Mouse (Mus musculus) frontal cortex, postnatal 36 days (tissue): Measurements from ENCODE around the gene H2-M3.
"Not testable (repeated sequence)": the region's sequence is repeated elsewhere in the genome, so short reads cannot be mapped to it uniquely, and the experiment has no call there.

Source experiments
- DNase-seq, 2 experiments: peaks; one replicate each; pipeline ENCODE4 v3.0.0; 2022; ENCODE audit warnings: low spot score in 2 of 2

H2-M3 gene

DNA sequence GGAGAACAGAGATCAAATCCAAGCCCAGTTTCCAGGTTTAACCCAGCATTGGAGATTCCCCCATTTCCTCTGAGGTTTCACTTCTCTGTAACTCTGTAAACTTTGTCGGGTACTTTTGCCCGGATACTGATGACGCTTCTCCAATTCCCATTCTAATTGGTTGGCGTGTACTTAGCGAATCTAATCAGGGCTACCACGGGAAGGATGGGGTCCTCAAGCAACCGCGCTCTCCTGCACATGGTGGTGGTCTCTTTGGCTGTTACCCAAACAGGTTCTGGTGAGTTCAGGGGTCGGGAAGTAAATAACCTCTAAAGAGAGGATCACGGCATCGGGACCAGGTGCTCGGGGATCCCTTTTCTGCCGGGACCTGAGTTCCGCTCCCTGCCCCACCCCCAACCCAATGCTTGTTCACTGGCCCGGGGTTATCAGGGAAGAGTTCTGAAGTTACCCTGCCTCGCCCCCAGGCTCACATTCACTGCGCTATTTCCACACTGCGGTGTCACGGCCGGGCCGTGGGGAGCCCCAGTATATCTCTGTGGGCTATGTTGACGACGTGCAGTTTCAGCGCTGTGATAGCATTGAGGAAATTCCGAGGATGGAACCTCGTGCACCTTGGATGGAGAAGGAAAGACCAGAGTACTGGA, at the start of gene H2-M3:
H2-M3 (plus strand) TSS at position 163 of the 644 bp plus-strand sequence.
- DNase-seq: peak; percentile 90 to 96

DNA sequence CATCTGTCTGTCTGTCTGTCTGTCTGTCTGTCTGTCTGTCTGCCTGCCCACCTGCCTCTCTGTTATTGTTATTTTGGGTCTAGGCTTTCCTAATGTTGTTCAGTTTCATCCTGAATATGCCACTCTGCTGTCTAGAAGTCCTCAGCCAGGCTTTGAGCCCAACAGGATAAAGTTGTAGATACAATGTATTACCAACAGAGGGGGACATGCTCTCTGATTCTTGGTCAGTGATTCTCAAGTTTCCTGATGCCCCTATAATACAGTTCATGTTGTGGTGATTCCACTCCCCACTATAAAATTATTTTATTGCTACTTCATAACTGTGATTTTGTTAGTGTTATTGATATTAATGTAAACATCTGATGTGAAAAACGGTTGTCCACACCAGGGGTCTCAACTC, 48.1 kb upstream of the H2-M3 start:
- DNase-seq: no peak

DNA sequence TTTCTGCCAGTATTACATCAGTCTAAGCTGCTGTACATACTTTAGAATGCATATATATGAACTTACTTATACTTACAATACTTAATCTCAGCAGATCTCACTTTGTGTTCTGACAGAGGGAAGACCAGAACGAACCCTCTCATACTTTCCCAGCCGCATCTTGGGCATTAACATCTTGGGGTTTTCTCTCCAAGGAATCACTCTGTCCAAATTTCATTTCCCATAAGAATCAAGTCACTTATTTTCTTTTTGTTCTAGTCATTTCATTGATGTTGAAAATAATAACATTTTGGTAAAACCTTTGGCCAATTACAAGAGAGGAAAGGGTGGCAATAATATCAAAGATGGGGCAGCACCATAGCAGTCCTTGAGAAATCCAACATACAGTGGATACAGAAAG, 32.8 kb upstream of the H2-M3 start, which contains the start of gene Olfr97:
Olfr97 (minus strand) TSS at position 101 of the 400 bp plus-strand sequence.
- not testable (repeated sequence) for DNase-seq

DNA sequence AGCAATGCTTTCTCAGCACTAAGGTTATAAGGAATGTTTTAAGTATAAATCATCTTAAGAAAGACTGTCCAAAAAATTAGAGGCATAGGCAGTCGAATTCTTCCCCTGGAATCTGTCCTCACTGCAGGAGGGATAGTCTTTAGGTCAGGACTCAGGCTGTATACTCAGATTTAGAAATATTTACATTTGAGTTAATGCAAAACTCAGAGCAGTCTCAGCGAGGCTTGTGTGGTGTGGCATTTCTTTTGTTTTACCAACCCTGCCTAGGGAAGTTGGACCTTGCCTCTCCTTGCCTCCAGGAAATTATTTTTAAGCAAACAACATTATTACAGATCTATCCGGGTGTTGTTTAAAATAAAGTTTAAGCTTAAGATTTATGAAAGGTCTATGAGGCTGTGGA, 27.8 kb upstream of the H2-M3 start:
- DNase-seq: no peak

DNA sequence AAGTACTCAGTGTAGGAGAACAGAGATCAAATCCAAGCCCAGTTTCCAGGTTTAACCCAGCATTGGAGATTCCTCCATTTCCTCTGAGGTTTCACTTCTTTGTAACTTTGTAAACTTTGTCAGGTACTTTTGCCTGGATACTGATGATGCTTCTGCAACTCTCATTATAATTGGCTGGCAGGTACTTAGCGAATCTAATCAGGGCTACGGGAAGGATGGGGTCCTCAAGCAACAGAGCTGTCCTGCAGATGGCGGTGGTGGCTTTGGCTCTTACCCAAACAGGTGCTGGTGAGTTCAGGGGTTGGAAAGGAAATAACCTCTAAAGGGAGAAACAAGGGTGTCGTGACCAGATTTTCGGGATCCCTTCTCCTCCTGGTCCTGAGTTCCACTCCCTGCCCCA, 23.3 kb upstream of the H2-M3 start:
- DNase-seq: peak; percentile 9 to 40

DNA sequence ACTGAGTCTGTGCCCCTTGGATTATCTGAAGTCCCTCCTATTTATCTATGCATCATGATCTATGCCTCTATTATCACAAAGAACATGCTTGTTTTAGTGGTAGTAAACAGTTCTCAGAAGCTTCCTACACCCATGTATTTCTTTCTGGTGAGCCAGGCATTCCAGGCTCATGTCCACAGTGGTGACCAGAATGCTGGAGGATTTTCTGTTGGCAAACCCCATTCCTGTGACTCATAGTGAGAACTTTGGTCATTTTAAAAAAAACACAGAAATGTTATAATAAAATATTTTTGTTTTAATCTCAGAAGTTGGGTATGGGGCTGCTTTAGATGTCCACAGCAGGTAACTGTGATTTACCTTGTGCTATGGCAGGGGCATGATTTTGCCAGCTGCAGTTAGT, 20.6 kb upstream of the H2-M3 start:
- DNase-seq: no peak

DNA sequence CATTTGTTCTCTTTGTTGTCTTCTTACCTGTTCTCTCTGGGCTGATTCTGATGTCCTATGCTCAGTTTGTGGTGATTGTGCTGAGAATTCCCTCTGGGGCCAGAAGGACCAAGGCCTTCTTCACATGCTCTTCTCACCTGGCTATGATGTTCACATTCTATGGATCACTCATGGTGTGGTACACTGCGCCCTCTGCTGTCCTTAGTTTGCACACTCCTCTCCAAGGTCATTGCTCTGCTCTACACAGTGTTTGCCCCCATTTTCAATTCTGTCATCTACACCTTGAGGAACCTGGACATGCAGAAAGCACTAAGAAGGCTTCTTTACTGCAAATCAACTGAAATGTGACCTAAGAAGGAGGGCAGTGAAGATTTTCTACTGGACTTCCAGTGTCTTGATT, 19.5 kb upstream of the H2-M3 start:
- peak in 1 of 2 experiments; percentile 9 for DNase-seq

DNA sequence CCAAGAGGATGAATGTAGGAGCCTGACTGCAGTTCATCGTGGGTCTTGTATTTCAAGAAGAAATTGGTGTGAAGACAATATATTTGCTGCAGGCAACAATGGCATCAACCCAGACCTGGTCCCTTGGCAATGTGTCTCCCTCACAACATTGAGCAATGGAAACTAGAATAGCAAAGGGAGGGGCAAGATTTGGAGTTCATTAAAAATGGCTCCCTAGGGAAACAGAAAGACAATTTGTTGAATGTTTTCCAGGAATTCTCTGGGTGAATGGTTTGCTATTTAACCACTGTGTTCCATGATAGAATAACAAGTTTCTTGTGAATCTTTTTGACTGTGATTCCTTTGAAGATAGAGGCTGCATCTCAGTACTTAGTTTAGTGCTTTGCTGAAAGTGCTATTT, 6.4 kb upstream of the H2-M3 start, which contains the start of gene Olfr98:
Olfr98 (minus strand) TSS at position 124 of the 400 bp plus-strand sequence.
- no peak for DNase-seq

DNA sequence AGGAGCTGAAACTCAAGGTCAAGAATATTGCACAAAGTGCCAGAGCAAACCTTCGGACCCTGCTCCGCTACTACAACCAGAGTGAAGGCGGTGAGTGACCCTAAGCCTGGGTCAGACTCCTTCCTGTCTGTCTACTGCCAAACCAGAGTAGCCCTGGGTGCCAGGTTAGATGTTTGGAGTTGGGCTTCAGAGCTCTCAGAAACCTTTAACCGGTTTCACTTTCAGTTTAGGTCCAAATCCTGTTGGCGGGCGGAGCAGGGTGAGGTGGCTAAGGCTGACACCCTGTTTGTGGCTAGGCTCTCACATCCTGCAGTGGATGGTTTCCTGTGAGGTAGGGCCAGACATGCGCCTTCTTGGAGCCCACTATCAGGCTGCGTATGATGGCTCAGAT, 677 bp downstream of the H2-M3 start:
- DNase-seq: no peak

DNA sequence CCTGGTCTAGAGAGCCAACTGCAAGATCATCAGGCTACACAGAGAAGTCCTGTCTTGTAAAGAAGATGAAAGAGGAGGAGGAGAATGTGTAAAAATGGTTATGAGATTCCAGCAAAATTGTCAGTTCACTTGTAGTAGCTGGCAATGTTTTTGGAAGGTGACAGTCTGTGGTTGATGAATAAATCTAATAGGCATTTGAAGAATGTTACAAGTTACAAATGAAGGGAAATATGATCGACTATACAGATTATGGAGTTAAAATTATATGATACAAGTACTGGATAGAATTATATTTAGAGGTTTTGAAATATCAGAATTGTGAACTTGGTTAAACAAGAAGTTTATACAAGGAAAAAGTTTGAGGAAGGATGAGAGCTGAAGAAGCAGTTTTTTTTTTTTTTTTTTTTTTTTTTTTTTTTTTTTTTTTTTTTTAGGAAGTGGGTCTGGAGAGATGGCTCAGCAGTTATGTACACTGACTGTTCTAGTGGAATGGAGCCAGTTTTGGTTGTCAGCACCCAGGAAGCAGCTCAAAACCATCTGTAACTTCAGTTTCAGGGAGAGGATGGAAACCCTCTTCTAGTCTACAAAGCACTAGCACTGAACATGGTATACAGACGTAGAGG, 5.7 kb downstream of the H2-M3 start:
- no peak for DNase-seq

DNA sequence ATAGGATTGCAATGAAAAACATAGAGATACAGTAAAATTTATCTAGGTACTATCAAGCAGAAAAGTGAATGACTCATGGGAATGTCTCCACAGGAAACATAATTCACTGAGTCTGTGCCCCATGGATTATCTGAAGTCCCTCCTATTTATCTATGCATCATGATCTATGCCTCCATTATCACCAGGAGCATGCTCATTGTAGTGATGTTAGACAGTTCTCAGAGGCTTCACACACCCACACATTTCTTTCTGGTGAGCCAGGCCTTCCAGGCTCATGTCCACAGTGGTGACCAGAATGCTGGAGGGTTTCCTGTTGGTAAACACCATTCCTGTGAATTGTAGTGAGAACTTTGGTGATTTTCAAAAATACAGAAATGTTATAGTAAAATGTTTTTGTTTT, 6.6 kb downstream of the H2-M3 start:
- no peak for DNase-seq

DNA sequence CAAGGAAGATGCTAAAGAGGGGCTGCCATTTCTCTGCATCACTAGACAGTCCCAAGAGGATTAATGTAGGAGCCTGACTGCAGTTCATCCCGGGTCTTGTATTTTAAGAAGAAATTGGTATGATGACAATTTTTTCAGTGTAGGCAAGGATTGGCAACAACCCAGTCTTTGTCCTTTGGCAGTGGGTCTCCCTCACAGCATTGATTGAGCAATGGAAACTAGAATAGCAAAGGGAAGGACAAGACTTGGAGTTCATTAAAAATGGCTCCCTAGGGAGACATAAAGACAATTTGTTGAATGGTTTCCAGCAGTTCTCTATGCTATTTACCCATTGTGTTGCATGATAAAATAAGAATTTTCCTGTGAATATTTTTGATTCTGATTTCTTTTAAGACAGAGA, 10.3 kb downstream of the H2-M3 start:
- no peak for DNase-seq

DNA sequence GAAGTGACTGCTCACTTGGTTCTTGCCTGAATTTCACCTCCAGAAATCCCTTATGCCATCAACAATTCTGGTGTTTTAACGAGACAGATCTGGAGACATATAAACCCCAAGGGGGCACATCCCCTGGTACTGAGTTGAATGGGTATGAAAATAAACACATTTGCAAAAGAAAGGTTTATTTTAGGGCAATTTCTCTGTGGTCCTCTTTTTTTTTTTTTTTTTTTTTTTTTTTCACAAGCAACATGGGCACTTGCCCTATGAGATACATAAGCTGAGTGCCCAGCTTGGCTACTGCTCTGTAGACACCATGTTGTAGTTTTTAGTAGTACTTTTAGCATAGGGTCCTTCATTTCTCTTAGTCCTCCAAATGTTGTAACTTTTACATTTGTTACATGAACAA, 13.3 kb downstream of the H2-M3 start, which contains the start of gene Olfr99:
Olfr99 (minus strand) TSS at position 101 of the 400 bp plus-strand sequence.
- no peak for DNase-seq

DNA sequence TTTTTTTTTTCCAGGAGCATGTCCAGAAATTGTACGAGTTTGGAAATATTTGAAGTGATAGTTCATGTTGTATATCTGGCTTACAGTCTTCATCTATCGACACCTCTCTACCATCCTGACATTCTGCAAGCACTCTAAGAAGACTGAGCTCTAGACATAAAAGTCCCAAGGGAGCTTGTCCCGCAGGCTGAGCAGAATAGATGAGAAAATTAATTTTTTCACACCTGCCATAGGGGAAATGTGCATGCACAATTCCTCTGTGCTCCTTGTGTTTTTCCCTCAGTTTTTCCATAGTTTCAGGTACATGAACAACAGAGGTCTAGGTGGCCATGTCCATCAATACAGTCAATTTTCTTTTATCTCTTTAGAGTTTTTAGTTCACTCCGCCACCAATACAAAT, 34.2 kb downstream of the H2-M3 start, which contains the start of gene Olfr101:
Olfr101 (minus strand) TSS at position 101 of the 400 bp plus-strand sequence.
- no peak for DNase-seq

DNA sequence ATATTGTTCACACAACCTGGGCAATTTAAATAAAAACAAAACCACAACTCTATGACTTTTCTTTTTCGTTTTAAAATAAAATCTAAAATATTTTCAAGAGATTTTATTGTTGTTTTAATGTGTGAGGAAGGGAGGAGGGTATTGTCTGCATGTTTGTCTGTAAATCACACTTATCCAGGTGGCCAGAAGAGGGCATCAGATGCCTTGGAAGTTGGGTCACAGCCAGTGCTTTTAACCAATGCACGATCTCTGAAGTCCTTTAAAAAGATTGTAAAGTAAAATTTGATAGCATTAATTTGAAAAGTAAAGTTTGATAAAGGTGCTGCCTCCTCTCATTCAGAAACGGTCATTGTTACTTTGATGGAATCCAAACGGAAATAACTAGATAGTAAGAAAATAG, 38.5 kb downstream of the H2-M3 start:
- no peak for DNase-seq

DNA sequence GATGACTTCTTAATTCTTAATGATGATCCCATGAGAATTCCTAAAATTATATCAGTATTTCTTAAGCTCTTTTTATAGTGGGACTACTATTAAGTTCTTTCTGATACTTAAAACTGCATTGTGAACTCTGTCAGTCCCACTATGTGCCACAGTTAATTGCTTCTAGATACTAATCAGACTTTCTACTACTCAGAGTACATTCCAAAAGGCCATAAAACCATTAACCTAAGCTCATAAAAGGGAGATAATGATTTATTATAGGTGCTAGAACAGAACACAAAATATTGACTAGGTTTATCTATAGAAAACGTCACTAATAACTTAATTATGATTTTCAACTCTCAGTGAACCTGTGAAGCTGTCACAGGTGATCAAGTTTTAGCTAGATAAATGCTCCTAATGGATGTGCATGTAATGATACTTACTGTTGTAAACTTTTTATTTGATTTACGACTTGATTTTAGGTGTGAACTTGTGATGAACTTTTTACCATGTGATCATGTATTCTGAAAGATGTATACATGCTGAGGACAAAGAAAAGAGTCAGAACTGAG, 40.2 kb downstream of the H2-M3 start:
- DNase-seq: no peak

DNA sequence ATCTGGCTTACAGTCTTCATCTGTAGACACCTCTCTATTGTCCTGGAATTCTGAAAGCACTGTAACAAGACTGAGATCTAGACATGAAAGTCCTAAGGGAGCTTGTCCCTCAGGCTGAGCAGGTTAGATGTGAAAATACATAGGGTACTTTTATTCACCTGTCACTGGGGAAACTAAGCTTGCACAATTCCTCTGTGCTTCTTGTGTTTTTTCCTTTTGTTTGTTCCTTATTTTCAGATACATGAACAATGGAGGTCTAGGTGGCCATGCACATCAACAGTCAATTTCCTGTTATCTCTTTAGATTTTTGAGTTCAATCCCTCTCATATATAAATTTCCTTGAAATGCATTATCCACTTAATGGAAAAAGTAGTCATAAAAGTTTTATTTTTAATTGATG, 46.9 kb downstream of the H2-M3 start, which contains the start of gene Olfr102:
Olfr102 (minus strand) TSS at position 101 of the 400 bp plus-strand sequence.
- DNase-seq: no peak
